Mouse (Mus musculus): Measurements from ENCODE around the gene 4930402H24Rik.

Gene 4930402H24Rik

GRCm38 (mm10) chr2:130905751-130906583 is at the start of gene 4930402H24Rik, which contains the start of gene Atrn:
Gene 4930402H24Rik (minus strand): TSS chr2:130906406.
Gene Atrn (plus strand): TSS chr2:130906495.
- DNase-seq, result peak; percentile 96

- DNase-seq, result peak; percentile 89
These were observed 44.3 kb upstream of the 4930402H24Rik start for GRCm38 (mm10) chr2:130950548-130950947.

GRCm38 (mm10) chr2:130949781-130950180 is 43.6 kb upstream of the 4930402H24Rik start:
- DNase-seq, result peak; percentile 14

- no peak for DNase-seq
These were observed 26.7 kb upstream of the 4930402H24Rik start for GRCm38 (mm10) chr2:130932865-130933264.

- no peak for DNase-seq
These were observed 23.8 kb upstream of the 4930402H24Rik start for GRCm38 (mm10) chr2:130929994-130930393.

- DNase-seq, result no peak
These were observed 22.3 kb upstream of the 4930402H24Rik start for GRCm38 (mm10) chr2:130928530-130928929.

- no peak for DNase-seq
These were observed 21.8 kb upstream of the 4930402H24Rik start for GRCm38 (mm10) chr2:130928031-130928430.

- no peak for DNase-seq
These were observed 18.7 kb upstream of the 4930402H24Rik start for GRCm38 (mm10) chr2:130924950-130925349.

GRCm38 (mm10) chr2:130919062-130919593 is 12.9 kb upstream of the 4930402H24Rik start:
- no peak for DNase-seq

GRCm38 (mm10) chr2:130917686-130918085 is 11.5 kb upstream of the 4930402H24Rik start:
- no peak for DNase-seq

- peak; percentile 23 for DNase-seq
These were observed 10.4 kb upstream of the 4930402H24Rik start for GRCm38 (mm10) chr2:130916521-130917147.

- DNase-seq, result no peak
These were observed 8.7 kb upstream of the 4930402H24Rik start for GRCm38 (mm10) chr2:130914873-130915272.

GRCm38 (mm10) chr2:130911691-130912090 is 5.5 kb upstream of the 4930402H24Rik start:
- DNase-seq, result no peak

- DNase-seq, result no peak
These were observed 544 bp upstream of the 4930402H24Rik start for GRCm38 (mm10) chr2:130906584-130907315.

GRCm38 (mm10) chr2:130898783-130899182 is 7.4 kb downstream of the 4930402H24Rik start:
- DNase-seq, result no peak

GRCm38 (mm10) chr2:130897856-130898255 is 8.3 kb downstream of the 4930402H24Rik start:
- DNase-seq, result peak; percentile 40

GRCm38 (mm10) chr2:130896944-130897343 is 9.3 kb downstream of the 4930402H24Rik start:
- no peak for DNase-seq

- no peak for DNase-seq
These were observed 18.8 kb downstream of the 4930402H24Rik start for GRCm38 (mm10) chr2:130887456-130887855.

GRCm38 (mm10) chr2:130886983-130887382 is 19.2 kb downstream of the 4930402H24Rik start:
- DNase-seq, result no peak

- no peak for DNase-seq
These were observed 28.8 kb downstream of the 4930402H24Rik start for GRCm38 (mm10) chr2:130877376-130877775.

GRCm38 (mm10) chr2:130870916-130871315 is 35.3 kb downstream of the 4930402H24Rik start:
- no peak for DNase-seq

- DNase-seq, result no peak
These were observed 44.1 kb downstream of the 4930402H24Rik start for GRCm38 (mm10) chr2:130862091-130862490.

GRCm38 (mm10) chr2:130852964-130853363 is 53.2 kb downstream of the 4930402H24Rik start:
- DNase-seq, result no peak
